In the genomic region with DNA sequence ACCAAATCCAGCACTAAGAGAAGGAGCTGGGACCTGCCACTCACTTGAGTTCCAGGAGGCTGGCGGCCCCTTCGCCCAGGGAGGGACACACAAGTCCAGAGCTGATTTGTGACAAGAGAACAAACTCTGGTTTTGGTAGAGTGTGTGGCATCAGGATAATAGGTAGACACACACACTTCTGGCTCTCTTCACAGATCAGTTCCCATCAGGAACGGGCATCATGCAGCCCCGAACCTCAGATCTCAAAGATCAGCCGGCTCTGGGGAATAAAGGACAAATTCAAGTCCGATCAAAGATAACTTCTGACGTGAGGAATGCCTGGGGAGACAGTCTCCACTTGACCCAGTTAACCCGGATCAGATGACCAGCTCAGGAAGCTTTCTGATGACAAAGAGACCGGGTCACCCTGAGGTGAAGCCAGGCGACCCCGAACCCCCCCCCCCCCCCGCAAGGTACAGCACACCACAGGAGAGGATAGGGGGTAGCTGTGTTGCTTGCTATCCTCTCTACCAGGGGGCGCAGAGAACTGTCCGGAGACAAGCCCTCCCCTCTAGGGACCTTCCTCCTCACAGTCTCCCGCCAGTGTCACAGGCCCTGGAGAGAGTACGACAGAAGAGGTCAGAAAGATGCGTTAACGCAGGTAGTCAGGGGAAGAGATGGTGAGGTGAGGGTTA, we compare ENCODE assay signal across 9 mouse cellular contexts. TPM values are rescaled to one million over a fixed set of nuclear protein-coding genes. Genes with fewer than 3 reads are reported as not detected.
DNase-seq lines count a peak whose midpoint lies in the region; ATAC-seq and TF ChIP-seq lines count a peak whose summit lies in the region.
"Had no signal": no experiment of that assay in that cellular context is flagged by ENCODE, and none has a peak within 500 bp of the region (broad histone marks: within the 10 kb centered on the region; RNA-seq: fewer than 3 reads in every experiment).

No protein-coding gene starts in this region.

- no peaks in the 10 kb centered on the region for H3K36me3 ChIP-seq in heart, embryonic 11.5 days (ENCODE audit: control insufficient read depth, insufficient read depth, low read length)
- H3K36me3 ChIP-seq in ES-E14 (ENCODE audit: control insufficient read depth, insufficient read depth, low read length, poor library complexity, severe bottlenecking): no peaks in the 10 kb centered on the region
- H3K36me3 ChIP-seq in forebrain, embryonic 16.5 days (ENCODE audit: control insufficient read depth, insufficient read depth): peaks cover 11% of the 10 kb centered on the region
- peaks cover 24% of the 10 kb centered on the region for H3K36me3 ChIP-seq in midbrain, embryonic 12.5 days

- peak overlapping the region; percentile 78 for H3K4me2 ChIP-seq in heart, embryonic 11.5 days
- peak overlapping the region; percentile 95 for H3K4me2 ChIP-seq in forebrain, embryonic 16.5 days (ENCODE audit: low read length)
- peak overlapping the region; percentile 89 for H3K4me2 ChIP-seq in midbrain, embryonic 12.5 days (replicated peaks)

- ATAC-seq in heart, embryonic 11.5 days (replicated peaks; ENCODE audit: insufficient number of reproducible peaks, low FRiP score, low TSS enrichment): no peak
- 0 out of 2 replicates have a peak, but pooled peaks have one; percentile 9 for ATAC-seq in forebrain, embryonic 16.5 days
- peak; percentile 31 for ATAC-seq in midbrain, embryonic 12.5 days (ENCODE audit: low FRiP score, low read depth)

- H3K27ac ChIP-seq in heart, embryonic 11.5 days (ENCODE audit: low read depth, low read length): no peak overlapping the region
- no peak overlapping the region for H3K27ac ChIP-seq in ES-E14 (ENCODE audit: insufficient read depth, low read depth, low read length, poor library complexity, severe bottlenecking)
- H3K27ac ChIP-seq in forebrain, embryonic 16.5 days (ENCODE audit: low read length): no peak overlapping the region; the same call in 1 of the 2 replicates
- peak overlapping the region; percentile 84 for H3K27ac ChIP-seq in midbrain, embryonic 12.5 days (replicated peaks)

- in situ Hi-C loops in ES-E14 (cut with MboI; ENCODE audit: low sequenced_read_pairs in 2 of 2, unreplicated experiment in 2 of 2): no loop called here

- WGBS in heart, embryonic 11.5 days (ENCODE audit: insufficient replicate concordance): 11% methylated on average over 18 of the region's 18 CpGs
- WGBS in forebrain, embryonic 16.5 days: 8% methylated on average over 15 of the region's 18 CpGs
- 7% methylated on average over 16 of the region's 18 CpGs for WGBS in midbrain, embryonic 12.5 days

- peaks cover 69% of the 10 kb centered on the region for H3K27me3 ChIP-seq in heart, embryonic 11.5 days (ENCODE audit: control insufficient read depth, insufficient read depth, low read length)
- no peaks in the 10 kb centered on the region for H3K27me3 ChIP-seq in forebrain, embryonic 16.5 days (replicated peaks; ENCODE audit: control insufficient read depth, insufficient read depth, low read length)
- H3K27me3 ChIP-seq in midbrain, embryonic 12.5 days: peaks cover 25% of the 10 kb centered on the region

- no peaks in the 10 kb centered on the region for H3K4me1 ChIP-seq in heart, embryonic 11.5 days (ENCODE audit: control insufficient read depth, insufficient read depth, low read length)
- peaks cover 0 to 8% of the 10 kb centered on the region in 2 experiments; a peak in 1 of 4 replicates for H3K4me1 ChIP-seq in ES-E14 (ENCODE audit: control insufficient read depth in 2 of 2, insufficient read depth in 2 of 2, low read length in 2 of 2, poor library complexity in 1 of 2)
- H3K4me1 ChIP-seq in forebrain, embryonic 16.5 days (replicated peaks; ENCODE audit: control insufficient read depth, insufficient read depth, low read length): peaks cover 46% of the 10 kb centered on the region
- H3K4me1 ChIP-seq in midbrain, embryonic 12.5 days: peaks cover 41% of the 10 kb centered on the region

- H3K4me3 ChIP-seq in heart, embryonic 11.5 days (ENCODE audit: low read depth, low read length): peak overlapping the region; percentile 60
- peak overlapping the region; percentile 61 to 77 for H3K4me3 ChIP-seq in ES-E14 (ENCODE audit: insufficient read depth in 1 of 2, low read depth in 1 of 2, low read length in 2 of 2, poor library complexity in 1 of 2, severe bottlenecking in 1 of 2)
- peak overlapping the region; percentile 75 for H3K4me3 ChIP-seq in forebrain, embryonic 16.5 days (replicated peaks; ENCODE audit: low read length)
- H3K4me3 ChIP-seq in midbrain, embryonic 12.5 days: peak overlapping the region; percentile 69

- H3K9ac ChIP-seq in heart, embryonic 11.5 days (ENCODE audit: low read depth, low read length): no peak overlapping the region
- peak overlapping the region; percentile 46 for H3K9ac ChIP-seq in ES-E14 (ENCODE audit: insufficient read depth, low read depth, low read length, poor library complexity, severe bottlenecking)
- peak overlapping the region; percentile 87 for H3K9ac ChIP-seq in forebrain, embryonic 16.5 days (replicated peaks; ENCODE audit: low read depth, low read length)
- peak overlapping the region; percentile 77 for H3K9ac ChIP-seq in midbrain, embryonic 12.5 days (replicated peaks)

- H3K9me3 ChIP-seq in heart, embryonic 11.5 days (replicated peaks; ENCODE audit: control insufficient read depth, low read length): no peaks in the 10 kb centered on the region
- H3K9me3 ChIP-seq in ES-E14 (ENCODE audit: control insufficient read depth, insufficient read depth, low read depth, low read length): no peaks in the 10 kb centered on the region
- H3K9me3 ChIP-seq in forebrain, embryonic 16.5 days (ENCODE audit: control insufficient read depth, low read length): no peaks in the 10 kb centered on the region
- no peaks in the 10 kb centered on the region for H3K9me3 ChIP-seq in midbrain, embryonic 12.5 days

- DNase-seq in heart, postnatal 4 days: no peak
- DNase-seq in ES-E14 (ENCODE audit: low read depth, low spot score) (no peak), adipocyte (ENCODE audit: low spot score) (no peak)
- no peak for DNase-seq in kidney, postnatal 4 days
- no peak for DNase-seq in cerebellum, postnatal 4 days (ENCODE audit: low spot score in 2 of 2)

TF ChIP-seq in ES-E14, 5 proteins besides CTCF, POLR2A, EP300 and RAD21:
- TF ChIP-seq ZC3H11A (IDR thresholded peaks at IDR 0.05; ENCODE audit: borderline replicate concordance, low read depth, low read length): no peak
- no peak for TF ChIP-seq MAFK (IDR thresholded peaks at IDR 0.05; ENCODE audit: insufficient read depth, low read depth, low read length)
- TF ChIP-seq HCFC1 (IDR thresholded peaks at IDR 0.05; ENCODE audit: borderline replicate concordance, insufficient read depth, low read length): no peak
- TF ChIP-seq ZNF384 (IDR thresholded peaks at IDR 0.05; ENCODE audit: low read depth, low read length): no peak
- TF ChIP-seq CHD2 (IDR thresholded peaks at IDR 0.05; ENCODE audit: low read depth, low read length): no peak

RNA-seq across cellular contexts. Expression of a gene that starts 0.8 kb away (rescaled TPM):
- 4.8 and 5.4 TPM in 2 replicates for polyA plus RNA-seq in heart, embryonic 11.5 days (2014; fragmentation: Nextera tagmentation; extraction: Ambion mirVana)
- 1 to 10 TPM; 1.4 to 1.6 TPM for total RNA-seq in heart, postnatal 4 days (2021)
- total RNA-seq in ES-E14 (2012; rRNA removed): 4.6 and 7.2 TPM in 2 replicates
- 41.1 and 43.8 TPM in 2 replicates for polyA plus RNA-seq in forebrain, embryonic 16.5 days (2015; fragmentation: Nextera tagmentation; extraction: Ambion mirVana)
- polyA plus RNA-seq in midbrain, embryonic 12.5 days (2016; fragmentation: Nextera tagmentation; extraction: Ambion mirVana): 58.3 and 65.7 TPM in 2 replicates
- total RNA-seq: liver, adult 2 months had no signal
- polyA plus RNA-seq: liver, adult 2 months had no signal

RNA-seq across cellular contexts. Expression of a gene that starts 38.0 kb away (rescaled TPM):
- polyA plus RNA-seq in heart, embryonic 11.5 days (2014; fragmentation: Nextera tagmentation; extraction: Ambion mirVana): 0.25 and 0.40 TPM in 2 replicates
- total RNA-seq in heart, postnatal 4 days (2021): under 1 TPM in 1 of 2 experiments, not detected in 1; 0.11 TPM
- total RNA-seq in ES-E14 (2012; rRNA removed): 0.16 and 0.18 TPM in 2 replicates
- polyA plus RNA-seq in forebrain, embryonic 16.5 days (2015; fragmentation: Nextera tagmentation; extraction: Ambion mirVana): 0.09 and 0.17 TPM in 2 replicates
- polyA plus RNA-seq in midbrain, embryonic 12.5 days (2016; fragmentation: Nextera tagmentation; extraction: Ambion mirVana): 0.26 and 0.30 TPM in 2 replicates
- polyA plus RNA-seq: liver, adult 2 months had no signal

RNA-seq across cellular contexts. Expression of a gene that starts 51.0 kb away (rescaled TPM):
- 19.3 and 21.4 TPM in 2 replicates for polyA plus RNA-seq in heart, embryonic 11.5 days (2014; fragmentation: Nextera tagmentation; extraction: Ambion mirVana)
- 10 to 100 TPM; 14.4 to 15.5 TPM for total RNA-seq in heart, postnatal 4 days (2021)
- total RNA-seq in ES-E14 (2012; rRNA removed): 19.5 and 30.8 TPM in 2 replicates
- polyA plus RNA-seq in forebrain, embryonic 16.5 days (2015; fragmentation: Nextera tagmentation; extraction: Ambion mirVana): 30.1 and 37.6 TPM in 2 replicates
- 35.7 and 38.4 TPM in 2 replicates for polyA plus RNA-seq in midbrain, embryonic 12.5 days (2016; fragmentation: Nextera tagmentation; extraction: Ambion mirVana)

RNA-seq across cellular contexts. Expression of a gene that starts 51.0 kb away (rescaled TPM):
- polyA plus RNA-seq in heart, embryonic 11.5 days (2014; fragmentation: Nextera tagmentation; extraction: Ambion mirVana): 24.5 and 27.3 TPM in 2 replicates
- 10 to 100 TPM; 11.5 to 14.6 TPM for total RNA-seq in heart, postnatal 4 days (2021)
- 25.8 and 32.0 TPM in 2 replicates for total RNA-seq in ES-E14 (2012; rRNA removed)
- polyA plus RNA-seq in forebrain, embryonic 16.5 days (2015; fragmentation: Nextera tagmentation; extraction: Ambion mirVana): 52.6 and 62.5 TPM in 2 replicates
- 48.4 and 48.6 TPM in 2 replicates for polyA plus RNA-seq in midbrain, embryonic 12.5 days (2016; fragmentation: Nextera tagmentation; extraction: Ambion mirVana)

RNA-seq across cellular contexts. Expression of a gene that starts 55.3 kb away (rescaled TPM):
- not detected in 2 replicates for polyA plus RNA-seq in heart, embryonic 11.5 days (2014; fragmentation: Nextera tagmentation; extraction: Ambion mirVana)
- total RNA-seq in heart, postnatal 4 days (2021): not detected
- total RNA-seq in ES-E14 (2012; rRNA removed): 0.09 TPM in 1 of 2 replicates, not detected in the other
- 0.43 and 1.3 TPM in 2 replicates for polyA plus RNA-seq in forebrain, embryonic 16.5 days (2015; fragmentation: Nextera tagmentation; extraction: Ambion mirVana)
- polyA plus RNA-seq in midbrain, embryonic 12.5 days (2016; fragmentation: Nextera tagmentation; extraction: Ambion mirVana): 0.42 and 0.58 TPM in 2 replicates
- total RNA-seq: liver, adult 2 months had no signal
- polyA plus RNA-seq: liver, adult 2 months had no signal
